Mouse (Mus musculus) inflammation-experienced regulatory T-cells, adult 6 months (primary cell): Measurements from ENCODE around the gene Nrros. TPM values are rescaled to one million over a fixed set of nuclear protein-coding genes. Genes with fewer than 3 reads are reported as not detected.

Experiments
- ATAC-seq: one replicate; pipeline ENCODE4 v1.8.0; 2017
- polyA plus RNA-seq, 3 experiments: library from polyadenylated mRNA; unstranded; fragments of 100-300 nt; shearing (Covaris generic); gene quantifications; one replicate each; pipeline ENCODE4 v1.2.1; 2017

Nrros gene
- polyA plus RNA-seq, 3 experiments from 2014 or later: 42.7 to 71.0 (median 53.2) TPM

GRCm38 (mm10) chr16:32160742-32161323 lies 4.6 kb downstream of the Nrros start:
- ATAC-seq: no peak

- no peak for ATAC-seq
Observed at GRCm38 (mm10) chr16:32158966-32159365, 6.4 kb downstream of the Nrros start.

DNA sequence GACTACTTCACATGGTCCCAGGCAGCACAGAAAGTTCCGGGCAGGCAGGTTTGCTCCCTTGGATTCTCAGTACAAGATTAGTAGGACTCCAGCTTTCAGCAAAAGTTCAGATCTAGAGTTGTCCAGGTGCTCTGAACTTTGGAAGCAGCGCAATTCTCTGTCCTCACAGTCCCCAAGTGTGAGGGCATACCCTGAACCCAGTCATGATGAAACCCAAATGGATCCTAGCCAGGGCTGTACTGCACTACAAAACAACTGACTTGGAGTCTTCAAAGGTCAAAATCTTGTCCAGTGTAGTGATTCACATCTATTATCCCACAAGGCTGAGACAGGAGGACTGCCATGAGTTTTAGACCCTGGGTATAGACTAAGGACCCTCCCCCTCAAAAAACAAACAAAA lies 8.0 kb downstream of the Nrros start:
- ATAC-seq: no peak

DNA sequence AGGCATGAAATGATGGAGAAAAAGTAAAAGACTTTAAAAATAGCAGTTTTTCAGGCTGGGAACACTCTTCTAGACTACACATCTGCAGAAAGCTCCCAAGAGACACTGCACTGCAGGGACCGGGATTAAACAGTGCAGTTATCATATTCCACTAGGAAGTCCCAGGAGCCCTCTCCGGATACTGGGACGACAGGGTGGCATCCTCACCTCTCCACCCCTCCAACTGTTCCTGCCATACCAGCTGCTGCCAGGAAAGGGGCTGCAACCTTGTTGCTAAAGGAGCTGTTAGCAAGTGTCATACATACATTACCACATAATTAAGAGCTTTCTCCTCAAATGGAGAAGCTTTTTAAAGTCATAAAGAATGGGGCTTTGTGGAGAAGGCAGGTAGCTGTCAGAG lies 8.7 kb downstream of the Nrros start:
- ATAC-seq: no peak

GRCm38 (mm10) chr16:32154437-32154836 lies 11.0 kb downstream of the Nrros start:
- ATAC-seq: no peak

DNA sequence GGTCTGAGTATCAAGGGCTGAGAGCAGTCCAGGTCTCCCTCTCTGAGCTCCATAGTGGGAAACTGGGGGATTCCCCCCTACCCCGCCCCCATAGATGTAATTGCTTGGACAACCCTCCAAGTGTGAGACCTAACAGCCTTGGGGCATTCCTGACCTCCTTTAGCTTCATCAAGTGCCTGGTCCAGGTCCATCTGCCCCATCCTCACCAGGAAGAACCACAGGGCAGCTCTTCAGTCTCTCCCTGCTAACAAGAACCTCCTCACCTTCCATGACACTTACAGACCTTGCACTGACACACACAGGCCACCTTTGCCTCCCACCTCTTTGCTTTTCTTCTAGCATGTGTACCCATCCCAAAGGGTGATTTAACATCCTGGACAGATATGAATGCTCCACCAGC lies 11.4 kb downstream of the Nrros start:
- ATAC-seq: no peak

DNA sequence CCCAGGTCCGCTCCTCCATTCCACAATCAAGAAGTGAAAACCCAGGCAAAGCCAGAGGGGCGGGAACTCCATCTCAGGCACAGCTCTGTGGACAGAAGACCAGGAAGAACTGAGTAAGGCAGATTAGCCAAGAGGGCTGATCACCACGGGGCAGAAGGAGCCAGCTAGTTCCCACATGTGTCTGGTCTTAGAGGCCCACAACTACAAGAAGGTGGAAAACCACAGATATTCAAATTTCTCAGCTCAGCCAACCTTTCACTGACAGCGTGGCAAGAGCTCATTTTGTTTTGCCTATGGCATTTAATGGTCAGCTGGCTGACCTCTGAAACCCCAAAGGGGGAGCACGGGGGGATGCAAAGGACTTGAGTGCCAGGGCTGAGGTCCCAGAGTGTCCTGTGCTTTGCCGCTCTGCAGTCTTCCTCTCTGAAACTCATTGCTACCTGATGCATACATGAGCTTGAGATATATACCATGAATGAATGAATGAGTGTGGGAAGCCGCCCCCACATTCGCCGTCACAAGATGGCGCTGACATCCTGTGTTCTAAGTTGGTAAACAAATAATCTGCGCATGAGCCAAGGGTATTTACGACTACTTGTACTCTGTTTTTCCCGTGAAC lies 17.7 kb downstream of the Nrros start:
- ATAC-seq: no peak

DNA sequence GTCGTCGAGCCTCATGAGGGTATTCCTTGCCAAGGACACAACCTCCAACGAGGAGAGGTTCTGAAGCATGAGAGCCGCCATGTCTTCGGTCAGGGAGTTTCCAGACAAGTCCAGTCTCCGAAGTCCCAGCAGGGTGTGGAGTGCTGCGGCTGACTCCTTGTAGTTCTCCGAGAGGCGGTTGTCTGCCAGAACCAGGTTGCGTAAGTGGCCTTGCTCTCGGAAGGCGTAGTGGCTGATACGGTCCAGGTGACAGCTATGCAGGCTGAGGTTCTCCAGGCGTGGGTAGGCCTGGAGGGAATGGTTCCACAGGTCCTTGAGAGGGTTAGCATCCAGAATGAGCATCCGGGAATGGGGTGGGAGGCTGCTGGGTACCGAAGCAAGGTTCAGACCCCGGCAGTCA lies 20.8 kb downstream of the Nrros start:
- ATAC-seq: no peak

- ATAC-seq: no peak
Observed at GRCm38 (mm10) chr16:32143766-32144165, 21.6 kb downstream of the Nrros start.

DNA sequence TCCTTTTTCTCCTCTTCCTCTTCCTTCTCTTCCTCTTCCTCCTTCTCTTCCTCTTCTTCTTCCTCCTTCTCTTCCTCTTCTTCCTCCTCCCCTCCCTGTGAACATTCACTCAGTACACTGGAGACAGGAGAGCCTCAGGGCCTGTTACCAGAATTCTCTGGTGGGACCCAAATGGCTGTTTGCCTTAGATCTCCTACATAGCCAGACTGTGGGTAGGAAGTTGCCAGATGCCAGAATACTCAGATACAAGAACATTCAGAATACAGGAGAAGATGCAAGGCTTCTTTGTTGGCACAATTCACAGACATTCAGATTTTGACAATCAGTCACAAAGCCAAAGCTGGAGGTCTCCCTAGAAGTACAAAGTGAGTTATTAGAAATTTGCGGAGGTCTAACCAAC lies 26.4 kb downstream of the Nrros start:
- no peak for ATAC-seq

GRCm38 (mm10) chr16:32135842-32136357 lies 29.5 kb downstream of the Nrros start:
- no peak for ATAC-seq

DNA sequence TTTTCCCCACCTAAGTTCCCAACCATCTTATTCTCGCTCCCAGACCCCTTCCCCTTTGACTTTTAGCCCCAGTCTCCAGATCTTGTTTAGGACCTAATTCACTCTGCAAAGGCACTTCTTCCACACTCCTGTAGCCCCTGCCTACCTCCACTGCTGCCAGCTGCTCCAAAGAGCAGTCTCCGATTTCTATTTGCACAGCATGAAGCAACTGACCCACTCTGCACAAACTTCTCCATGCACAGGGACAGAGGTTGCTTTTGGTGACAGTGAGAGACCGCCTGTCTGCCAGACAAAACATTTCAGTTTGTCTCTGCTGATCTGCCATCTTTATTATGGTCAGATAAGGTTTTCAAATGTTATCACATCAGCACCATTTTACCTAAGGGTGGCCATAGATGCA lies 32.2 kb downstream of the Nrros start:
- no peak for ATAC-seq

DNA sequence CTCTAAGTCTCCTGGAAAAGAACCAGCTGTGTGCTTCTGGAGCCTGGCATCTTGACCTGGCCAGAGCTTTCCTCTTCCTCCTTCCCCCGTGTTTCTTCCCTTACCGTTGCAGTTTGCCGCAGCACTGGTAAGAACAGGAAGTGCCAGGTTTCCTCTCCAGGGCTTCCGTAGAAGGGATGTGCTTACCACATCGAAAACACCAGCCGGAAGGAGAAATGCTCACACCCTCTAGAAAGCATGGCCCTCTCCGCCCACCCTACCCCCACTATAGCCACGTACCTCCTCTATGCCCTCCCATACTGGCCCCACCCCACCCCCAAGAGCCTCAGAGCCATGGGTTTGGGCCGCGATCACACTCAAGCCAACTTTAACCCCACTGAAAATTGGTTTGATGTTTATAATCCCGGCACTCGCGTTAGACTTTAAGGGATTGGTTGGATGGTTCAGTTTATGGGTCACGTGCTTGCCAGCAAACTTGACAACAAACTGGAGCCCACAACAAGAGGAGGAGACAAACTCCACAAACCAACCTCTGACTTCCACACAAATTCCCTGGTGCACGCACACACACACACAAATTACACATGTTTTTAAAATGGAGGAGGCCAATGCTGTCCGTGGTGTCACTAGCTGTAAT lies 35.1 kb downstream of the Nrros start:
- ATAC-seq: peak; percentile 92

- ATAC-seq: peak; percentile 49
Observed at GRCm38 (mm10) chr16:32129449-32130189, 35.8 kb downstream of the Nrros start.

DNA sequence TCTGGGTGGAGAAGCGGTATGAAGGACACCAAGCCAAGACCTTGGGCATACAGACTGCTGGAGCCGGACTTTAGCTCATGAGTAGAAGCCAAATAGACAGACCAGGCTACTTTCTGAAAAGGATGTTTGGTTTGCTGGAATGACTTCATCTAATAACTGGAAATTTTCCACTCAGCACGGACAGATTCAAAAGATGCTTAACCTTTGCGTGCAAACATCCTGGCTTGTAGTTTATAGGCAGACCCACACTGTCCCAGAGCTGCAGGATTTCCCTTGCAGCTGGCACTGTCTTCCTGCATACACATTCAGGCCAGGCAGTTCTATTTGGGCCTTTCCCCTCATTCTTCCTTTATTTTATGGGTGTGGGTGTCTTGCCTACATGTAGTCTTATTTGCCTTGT lies 38.3 kb downstream of the Nrros start:
- no peak for ATAC-seq

- no peak for ATAC-seq
Observed at GRCm38 (mm10) chr16:32125364-32125763, 40.0 kb downstream of the Nrros start.

GRCm38 (mm10) chr16:32124444-32125335 lies 40.7 kb downstream of the Nrros start:
- no peak for ATAC-seq

DNA sequence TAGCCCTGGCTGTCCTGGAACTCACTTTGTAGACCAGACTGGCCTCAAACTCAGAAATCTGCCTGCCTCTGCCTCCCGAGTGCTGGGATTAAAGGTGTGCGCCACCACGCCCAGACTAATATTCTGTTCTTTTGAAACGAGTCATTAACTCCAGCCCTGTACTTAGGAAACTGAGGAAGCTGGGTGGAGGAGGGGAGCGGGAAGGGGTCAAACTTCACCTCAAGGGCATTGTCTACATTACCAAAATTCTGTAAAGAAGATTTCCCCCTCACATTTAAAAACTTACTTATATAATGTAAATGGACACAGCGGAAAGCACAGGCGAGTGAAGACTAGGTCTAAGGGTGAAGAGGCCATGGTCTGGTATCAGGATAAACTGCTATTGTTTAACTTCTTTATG lies 41.4 kb downstream of the Nrros start:
- no peak for ATAC-seq

DNA sequence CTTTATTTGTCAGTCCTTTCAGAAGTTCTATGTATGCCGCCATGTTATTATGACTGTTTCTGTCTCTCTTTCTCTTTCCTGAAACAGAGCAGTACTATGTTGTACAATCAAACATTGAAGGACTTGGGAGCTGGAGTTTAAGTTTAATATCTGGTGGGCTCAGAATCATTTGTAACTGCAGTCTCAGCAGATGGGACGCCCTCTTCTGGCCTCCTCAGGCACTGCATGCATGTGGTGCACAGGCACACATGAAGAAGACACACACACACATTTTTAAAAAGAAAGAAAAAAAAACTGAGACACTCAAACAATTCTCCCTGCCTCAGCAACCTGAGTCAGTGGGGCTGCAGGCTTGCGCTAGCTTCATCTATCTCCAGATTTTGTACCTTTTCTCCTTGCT lies 44.9 kb downstream of the Nrros start:
- ATAC-seq: no peak

DNA sequence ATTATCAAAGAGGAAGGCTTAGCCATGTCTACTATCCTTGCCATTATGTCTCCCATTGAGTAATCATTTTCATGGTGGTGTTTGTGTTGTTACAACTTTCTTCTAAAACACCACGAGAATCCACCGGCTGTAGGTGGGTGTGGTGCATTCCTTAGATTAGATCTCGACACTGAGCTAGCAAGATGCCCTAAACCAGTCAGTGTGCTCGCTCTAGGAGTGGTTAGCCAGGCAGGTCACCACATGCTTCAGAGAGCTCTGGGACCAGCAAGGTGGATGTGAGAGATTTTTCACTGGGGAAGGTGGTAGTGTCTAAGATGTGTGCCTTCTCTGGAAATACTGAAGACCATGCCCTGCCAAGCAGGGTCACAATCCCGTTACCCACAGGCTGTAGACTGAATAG lies 49.2 kb downstream of the Nrros start:
- ATAC-seq: no peak

DNA sequence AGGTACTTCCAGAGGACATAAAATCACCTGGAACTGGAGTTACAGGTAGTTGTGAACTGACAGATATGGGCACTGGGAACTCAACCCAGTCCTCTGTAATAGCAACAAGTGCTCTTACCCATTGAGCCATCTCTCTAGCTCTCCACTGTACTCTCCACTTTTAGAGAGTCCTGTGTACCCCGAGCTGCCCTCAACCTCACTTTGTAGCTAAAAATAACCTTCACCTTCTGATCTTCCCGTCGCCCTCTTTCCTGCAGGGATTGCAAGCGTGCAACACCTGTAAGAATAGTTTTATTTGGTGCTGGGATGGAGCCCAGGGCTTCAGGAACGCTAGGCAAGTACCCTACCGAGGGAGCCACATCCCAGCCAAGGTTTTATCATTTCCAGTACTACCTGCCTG lies 49.6 kb downstream of the Nrros start:
- ATAC-seq: no peak

GRCm38 (mm10) chr16:32114968-32115695 lies 50.3 kb downstream of the Nrros start:
- ATAC-seq: no peak
